Mouse (Mus musculus) lung, adult 2 months (tissue): ENCODE results near the gene Ttc39a.

ENCODE experiments used
- CTCF ChIP-seq: fragments of 200-500 bp; IDR thresholded peaks from 2 replicates; pipeline ENCODE4 v1.5.1; 2011; ENCODE audit warnings: mild to moderate bottlenecking, low read length, control low read depth; ENCODE audit not compliant: insufficient read depth
- POLR2A ChIP-seq: fragments of 200-500 bp; IDR thresholded peaks from 2 replicates; pipeline ENCODE4 v1.6.1; 2011; ENCODE audit warnings: low read depth, mild to moderate bottlenecking, control low read depth, low read length, borderline replicate concordance; ENCODE audit errors: extremely low read depth

GRCm38 (mm10) chr4:109463892-109464291 lies 57.5 kb downstream of the Ttc39a start:
- TF ChIP-seq CTCF (no peak), POLR2A (no peak)
